Mouse (Mus musculus): Measurements from ENCODE around the gene Pmpcb.

DNA sequence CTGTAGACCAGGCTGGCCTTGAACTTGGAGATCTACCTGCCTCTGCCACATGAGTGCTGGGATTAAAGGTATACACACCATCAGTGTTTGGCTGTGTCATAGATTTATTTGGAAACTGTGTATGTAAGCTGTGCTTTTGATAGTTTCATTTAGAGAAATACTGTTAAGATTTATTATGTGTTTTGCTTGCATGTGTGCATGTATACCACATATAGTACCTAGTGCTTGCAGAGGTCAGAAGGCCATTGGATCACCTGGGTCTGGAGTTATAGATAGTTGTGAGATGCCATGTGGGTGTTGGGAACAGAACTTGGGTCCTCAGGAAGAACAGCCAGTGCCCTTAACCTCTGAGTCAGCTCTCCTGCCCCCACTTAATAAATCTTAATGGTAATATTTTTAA, 7.7 kb downstream of the Pmpcb start:
- TF ChIP-seq GATA1 (IDR thresholded peaks at IDR 0.05; ENCODE audit: low read length) (no peak), TAL1 (IDR thresholded peaks at IDR 0.05; ENCODE audit: low read length) (no peak)

Measured in erythroblast, embryonic 14.5 days (primary cell).